Mouse (Mus musculus) 3134 (cell line): ENCODE measurements at regions not wholly inside any gene's neighbourhood (a gene's known extent, or its start where the extent isn't known, plus 50 kb on each side); places are given as distances from the start of the nearest gene placed in this dataset.

Source experiments
- DNase-seq: peaks from one replicate; pipeline ENCODE4 v3.0.0-alpha.2; 2011; ENCODE audit warnings: low spot score; ENCODE audit not compliant: insufficient read length; ENCODE audit errors: extremely low read depth

- no peak for DNase-seq
Measured at GRCm38 (mm10) chr4:124542696-124543095, 67.9 kb downstream of the 3100002H09Rik start.

DNA sequence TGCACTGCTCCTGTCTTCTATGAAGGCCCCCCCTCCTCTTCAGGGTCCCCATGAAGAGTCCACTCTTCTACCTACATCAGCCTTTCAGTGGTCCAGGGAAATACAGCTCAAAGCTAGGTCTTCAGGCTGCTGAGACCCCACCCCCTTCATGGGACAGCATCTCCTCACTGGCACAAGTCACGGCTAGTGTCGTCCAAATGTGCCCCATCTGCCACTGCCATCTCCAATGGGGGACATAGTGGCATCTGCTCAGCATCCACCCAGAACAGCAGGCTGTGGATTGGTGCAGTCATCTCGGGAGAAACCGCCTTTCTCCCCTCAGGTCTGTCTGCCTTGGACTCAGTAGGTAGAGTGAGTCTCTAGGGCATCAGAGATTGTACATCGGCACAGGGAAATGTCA lies 72.1 kb downstream of the 3100002H09Rik start:
- no peak for DNase-seq

- DNase-seq, result no peak
Measured at GRCm38 (mm10) chr4:124537681-124538080, 72.9 kb downstream of the 3100002H09Rik start.

DNA sequence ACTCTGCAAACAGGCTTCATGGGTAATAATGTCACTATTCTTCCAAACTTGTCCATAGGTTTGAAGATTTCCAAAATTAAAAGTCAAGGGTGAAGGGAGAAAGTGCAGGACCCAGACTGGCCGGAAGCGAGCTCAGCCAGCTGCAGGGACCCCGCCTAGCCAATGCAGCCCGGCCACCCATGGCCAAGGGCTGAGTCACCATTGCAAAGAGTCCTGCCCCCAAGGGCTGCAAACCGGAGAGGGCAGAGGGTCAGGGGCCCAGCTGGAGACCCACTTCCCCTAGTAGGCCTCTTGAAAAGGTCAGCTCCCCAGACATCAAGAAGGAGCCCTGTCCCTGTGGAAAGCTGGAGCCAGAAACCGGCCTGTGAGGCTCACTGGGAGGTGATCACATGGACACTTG lies 77.0 kb downstream of the 3100002H09Rik start:
- DNase-seq, result peak; percentile 19

GRCm38 (mm10) chr4:124530596-124530995 lies 80.0 kb downstream of the 3100002H09Rik start:
- DNase-seq, result no peak

- no peak for DNase-seq
Measured at GRCm38 (mm10) chr4:124526822-124527221, 83.8 kb downstream of the 3100002H09Rik start.

DNA sequence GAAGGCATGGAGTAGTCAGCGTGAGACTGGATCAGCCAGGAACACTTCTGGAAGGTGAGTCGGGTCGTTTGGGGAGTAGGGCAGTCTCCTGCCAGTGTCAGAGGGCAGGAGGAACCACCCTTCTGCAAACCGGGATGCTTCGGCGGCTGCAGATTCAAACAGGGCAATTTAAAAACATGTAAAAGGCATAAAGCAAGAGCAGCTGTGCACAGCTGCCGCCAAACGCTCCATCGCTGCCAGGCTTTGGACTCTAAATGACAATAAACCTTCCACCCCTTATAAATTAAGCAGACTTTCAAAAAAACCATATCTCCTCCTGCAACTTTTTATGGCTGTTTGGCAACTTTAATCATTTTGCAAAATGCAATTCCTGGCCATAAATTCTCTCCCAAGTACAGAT lies 84.2 kb downstream of the 3100002H09Rik start:
- no peak for DNase-seq

DNA sequence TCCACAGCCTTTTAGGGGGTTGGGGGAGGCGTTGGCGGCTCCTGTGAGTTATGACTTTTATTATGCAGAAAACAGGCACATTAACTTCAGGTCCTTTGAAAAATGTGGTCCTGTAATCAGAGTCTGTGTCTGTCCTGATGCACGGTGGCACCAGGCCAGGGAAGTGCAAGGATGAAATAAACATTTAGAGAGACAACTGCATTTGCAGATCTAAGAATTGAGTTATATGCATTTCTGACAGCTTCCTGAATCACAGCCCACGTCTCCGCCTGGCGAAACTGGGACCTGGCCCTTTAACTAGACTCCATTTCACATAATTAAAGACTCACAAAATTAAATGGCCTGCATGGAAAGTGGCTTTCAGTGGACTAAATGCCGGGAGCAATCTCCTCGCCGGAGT lies 90.3 kb downstream of the 3100002H09Rik start:
- DNase-seq, result no peak

DNA sequence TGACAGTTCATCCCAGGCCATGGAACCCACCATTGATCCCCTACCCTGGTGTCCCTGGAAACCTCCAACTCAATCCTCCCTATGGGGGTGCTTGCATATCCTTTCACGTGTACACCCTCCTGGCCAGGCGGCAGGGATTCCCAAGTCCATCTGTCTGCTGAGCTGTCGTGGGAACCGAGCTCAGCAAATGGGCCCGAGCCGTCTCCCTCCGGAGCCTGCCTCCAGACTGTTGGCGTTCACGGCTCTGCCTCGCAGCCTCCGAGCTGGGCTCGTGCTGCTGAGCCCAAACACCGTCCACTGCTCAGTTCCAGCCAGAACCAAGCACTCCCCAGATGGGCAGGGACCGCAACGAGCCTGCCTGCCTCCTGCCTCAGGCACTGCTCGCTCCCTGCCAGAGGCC lies 98.8 kb downstream of the 3100002H09Rik start:
- DNase-seq, result no peak

DNA sequence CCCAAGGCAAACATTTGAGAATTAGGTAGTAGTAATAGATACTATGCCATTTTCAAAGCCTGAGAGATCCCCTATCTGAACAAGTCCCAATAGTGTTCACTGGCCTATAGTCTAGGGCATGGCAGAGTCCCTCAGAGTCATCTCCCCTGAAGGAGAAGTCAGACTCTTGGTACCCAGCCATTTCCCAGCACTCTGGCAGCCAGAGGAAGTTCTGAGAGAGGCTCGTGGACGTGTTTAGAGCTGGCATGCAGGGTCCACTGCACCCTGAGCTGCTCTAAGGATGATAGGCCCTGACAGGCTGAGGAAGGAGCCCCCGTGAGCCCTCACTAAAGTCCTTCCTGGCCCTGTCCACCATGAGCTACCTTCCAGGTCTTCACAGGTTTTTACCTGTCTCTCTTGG lies 99.8 kb downstream of the 3100002H09Rik start:
- no peak for DNase-seq

GRCm38 (mm10) chr4:124509695-124510094 lies 100.9 kb downstream of the 3100002H09Rik start:
- DNase-seq, result no peak

DNA sequence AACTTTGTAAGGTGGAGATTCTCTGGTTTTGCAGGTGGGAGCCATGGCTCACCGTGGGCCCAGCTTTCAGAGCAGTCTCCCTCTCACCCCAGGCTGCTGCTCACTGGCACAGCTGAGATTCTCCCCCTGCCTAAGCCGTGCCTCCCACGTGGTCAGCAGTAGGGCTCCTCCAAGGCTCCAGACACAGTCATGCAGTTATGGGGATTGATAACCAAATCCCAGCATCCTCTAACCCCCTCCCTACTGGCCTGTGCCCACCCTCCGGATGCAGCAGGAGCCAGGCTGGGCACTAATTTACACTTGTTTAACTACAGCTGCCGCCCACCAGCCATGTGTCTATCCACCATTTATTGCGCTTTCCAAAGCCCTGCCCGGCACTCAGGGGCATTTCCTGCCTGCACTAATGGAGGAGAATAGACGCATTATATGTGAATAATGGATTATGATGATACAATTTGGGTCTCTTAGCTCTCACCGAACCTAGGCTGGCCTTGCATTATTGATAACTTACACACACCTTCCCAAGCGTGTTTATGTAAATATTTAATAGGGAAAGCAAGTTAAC lies 104.4 kb downstream of the 3100002H09Rik start:
- DNase-seq, result no peak

GRCm38 (mm10) chr4:124501785-124502184 lies 108.8 kb downstream of the 3100002H09Rik start:
- DNase-seq, result no peak

DNA sequence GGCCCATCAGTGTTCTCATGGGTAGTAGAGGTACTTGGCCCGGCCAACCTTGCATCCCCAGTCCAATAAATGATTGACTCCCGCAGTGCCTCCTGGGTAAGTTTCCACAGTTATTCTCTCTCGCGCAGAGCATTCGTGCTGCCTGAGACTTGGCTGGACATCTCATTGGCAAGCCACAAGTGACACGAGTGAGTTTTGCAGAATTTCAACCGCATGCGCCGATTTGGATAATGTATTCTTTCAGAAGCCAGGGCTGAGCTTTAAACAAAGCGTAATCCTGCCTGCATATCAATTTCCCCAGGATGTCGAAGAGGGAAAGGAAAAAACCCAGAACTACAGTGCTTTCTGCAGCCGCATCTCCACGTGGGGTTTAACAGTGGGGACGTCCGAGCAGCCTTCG lies 112.6 kb downstream of the 3100002H09Rik start:
- no peak for DNase-seq

- no peak for DNase-seq
Measured at GRCm38 (mm10) chr4:124485941-124486581, 124.5 kb downstream of the 3100002H09Rik start.

DNA sequence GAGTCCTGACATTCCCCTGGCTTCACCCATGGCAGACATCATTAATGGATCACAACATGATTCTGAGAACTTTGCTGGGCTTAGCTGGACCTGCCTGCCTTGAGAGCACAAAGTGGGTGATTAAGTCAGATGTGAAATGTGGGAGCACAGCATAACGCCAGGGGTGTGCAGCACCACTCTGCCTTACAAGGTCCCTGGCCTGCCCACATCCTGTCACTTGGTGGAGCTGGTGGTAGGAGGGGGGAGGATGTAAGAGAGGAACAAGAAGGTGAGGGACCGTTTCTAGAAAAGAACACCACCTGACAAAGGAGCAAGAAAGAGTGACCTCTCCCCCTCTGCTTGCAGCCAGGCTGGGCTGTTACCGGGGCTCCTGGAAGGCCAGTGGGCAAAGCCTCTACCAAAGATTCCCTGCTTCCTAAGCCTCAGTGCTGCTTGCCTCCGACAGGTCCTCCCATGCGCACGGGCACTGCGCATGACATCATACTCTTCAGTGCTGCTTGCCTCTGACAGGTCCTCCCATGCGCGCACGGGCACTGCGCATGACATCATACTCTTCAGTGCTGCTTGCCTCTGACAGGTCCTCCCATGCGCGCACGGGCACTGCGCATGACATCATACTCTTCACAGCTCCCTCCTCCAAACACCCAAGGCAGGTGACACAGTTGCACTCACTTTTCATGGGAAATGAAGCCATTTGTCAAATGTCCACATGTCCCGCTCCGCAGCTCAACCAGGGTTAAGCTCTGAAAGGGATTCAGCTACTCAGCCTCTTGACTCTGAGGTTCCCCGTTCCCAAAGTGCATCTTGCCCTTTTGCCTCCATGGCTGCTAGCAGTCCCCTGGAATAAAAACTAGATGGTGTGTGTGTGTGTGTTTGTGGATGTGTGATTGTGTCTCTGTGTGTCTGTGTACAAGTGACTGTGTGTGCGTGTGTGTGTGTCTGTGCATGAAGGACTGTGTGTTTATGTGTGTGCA lies 125.7 kb downstream of the 3100002H09Rik start:
- no peak for DNase-seq

- DNase-seq, result no peak
Measured at GRCm38 (mm10) chr4:124477870-124478301, 132.7 kb downstream of the 3100002H09Rik start.

DNA sequence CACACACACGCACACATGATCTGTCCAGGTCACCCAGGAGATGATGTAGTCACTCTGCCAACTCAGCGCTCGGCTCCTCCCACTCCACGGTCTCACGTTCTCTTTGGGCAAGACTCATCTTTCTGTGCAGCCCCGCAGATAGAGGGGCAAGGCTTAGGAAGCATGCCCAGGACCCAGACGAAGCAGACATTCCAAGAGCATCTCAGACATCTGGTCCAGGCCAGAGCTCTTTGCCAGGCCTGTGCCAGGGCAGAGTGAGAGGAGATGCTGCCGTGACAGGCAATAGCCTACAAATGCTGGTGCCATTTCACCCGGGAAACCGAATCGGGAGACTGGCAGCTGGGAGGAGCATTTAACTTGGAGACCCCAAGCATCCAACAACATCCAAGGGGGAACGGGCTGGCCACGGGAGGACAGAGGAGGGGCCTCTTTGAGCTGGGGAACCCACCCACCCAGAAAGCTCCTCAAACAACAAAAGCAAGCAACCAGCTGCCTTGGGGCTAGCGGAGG lies 133.2 kb downstream of the 3100002H09Rik start:
- DNase-seq, result no peak

- DNase-seq, result no peak
Measured at GRCm38 (mm10) chr4:124465229-124465820, 145.3 kb downstream of the 3100002H09Rik start.

DNA sequence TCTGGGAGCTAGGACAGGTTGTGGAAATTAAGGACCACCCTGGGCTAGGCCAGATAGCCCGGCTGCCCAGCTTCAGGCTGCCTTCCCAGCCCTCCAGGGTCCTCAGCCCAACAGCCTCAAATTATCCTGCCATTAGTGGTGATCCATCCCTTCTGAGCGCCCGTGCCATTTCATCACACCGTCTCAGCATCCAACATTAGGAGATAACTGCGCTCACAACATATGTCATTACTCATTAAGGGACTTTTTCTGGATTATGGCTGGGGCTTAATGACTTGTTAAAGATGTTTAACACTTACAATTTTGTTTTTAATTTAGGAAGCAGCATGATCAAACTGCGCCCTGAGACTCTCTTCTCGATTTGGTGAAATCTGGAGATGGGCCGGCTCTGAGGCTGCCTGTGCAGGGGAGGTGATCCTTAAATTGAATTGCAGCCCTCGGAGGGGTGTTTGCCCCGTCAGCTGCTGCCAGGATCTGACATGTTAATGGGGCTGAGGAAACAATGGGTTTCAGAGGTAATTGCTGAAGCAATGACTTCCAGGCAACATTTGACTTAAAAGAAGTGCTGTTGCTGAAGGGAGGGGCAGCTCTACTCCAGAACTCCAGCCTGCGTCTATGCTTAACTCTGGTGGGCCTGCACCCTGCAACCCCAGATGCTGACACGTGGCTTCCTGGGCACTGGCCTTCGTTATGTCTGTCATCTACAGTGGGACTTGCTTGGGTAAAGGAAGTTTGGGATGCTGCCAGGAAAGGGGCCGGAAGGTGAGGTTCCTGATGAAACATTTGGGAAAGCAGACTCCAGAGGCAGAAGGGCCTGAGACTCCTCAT lies 154.9 kb downstream of the 3100002H09Rik start:
- DNase-seq, result no peak
